Mouse (Mus musculus) embryonic fibroblast, embryonic 13.5 days (primary cell): ENCODE results near the gene Cplx3. TPM values are rescaled to one million over a fixed set of nuclear protein-coding genes. Genes with fewer than 3 reads are reported as not detected.

Experiments
- H3K27ac ChIP-seq: 2 replicates; pipeline ENCODE4 v1.5.1; 2012; ENCODE audit warnings: low read length, control low read depth, inconsistent platforms; ENCODE audit not compliant: insufficient read depth
- H3K4me1 ChIP-seq: 2 replicates; pipeline ENCODE4 v1.6.1; 2011; ENCODE audit warnings: low read length; ENCODE audit not compliant: control insufficient read depth, insufficient read depth
- H3K4me3 ChIP-seq: 2 replicates; pipeline ENCODE4 v1.5.1; 2011; ENCODE audit warnings: mild to moderate bottlenecking, control low read depth, low read length; ENCODE audit not compliant: insufficient read depth
- CTCF ChIP-seq: IDR thresholded peaks from 2 replicates; pipeline ENCODE4 v1.5.1; 2011; ENCODE audit warnings: mild to moderate bottlenecking, control low read depth, low read length, moderate library complexity, borderline replicate concordance; ENCODE audit not compliant: insufficient read depth
- POLR2A ChIP-seq: IDR thresholded peaks from 2 replicates; pipeline ENCODE4 v1.6.1; 2011; ENCODE audit warnings: low read depth, mild to moderate bottlenecking, control low read depth, low read length, moderate library complexity
- polyA plus RNA-seq: library from polyadenylated mRNA; stranded (reverse); fragments of >200 nt; gene quantifications from 2 replicates; pipeline ENCODE4 v1.2.4, GENCODE M21; 2011; ENCODE audit warnings: low read depth; ENCODE audit not compliant: missing spikeins, insufficient read length

Gene Cplx3
- polyA plus RNA-seq, 1 experiment: not detected

DNA sequence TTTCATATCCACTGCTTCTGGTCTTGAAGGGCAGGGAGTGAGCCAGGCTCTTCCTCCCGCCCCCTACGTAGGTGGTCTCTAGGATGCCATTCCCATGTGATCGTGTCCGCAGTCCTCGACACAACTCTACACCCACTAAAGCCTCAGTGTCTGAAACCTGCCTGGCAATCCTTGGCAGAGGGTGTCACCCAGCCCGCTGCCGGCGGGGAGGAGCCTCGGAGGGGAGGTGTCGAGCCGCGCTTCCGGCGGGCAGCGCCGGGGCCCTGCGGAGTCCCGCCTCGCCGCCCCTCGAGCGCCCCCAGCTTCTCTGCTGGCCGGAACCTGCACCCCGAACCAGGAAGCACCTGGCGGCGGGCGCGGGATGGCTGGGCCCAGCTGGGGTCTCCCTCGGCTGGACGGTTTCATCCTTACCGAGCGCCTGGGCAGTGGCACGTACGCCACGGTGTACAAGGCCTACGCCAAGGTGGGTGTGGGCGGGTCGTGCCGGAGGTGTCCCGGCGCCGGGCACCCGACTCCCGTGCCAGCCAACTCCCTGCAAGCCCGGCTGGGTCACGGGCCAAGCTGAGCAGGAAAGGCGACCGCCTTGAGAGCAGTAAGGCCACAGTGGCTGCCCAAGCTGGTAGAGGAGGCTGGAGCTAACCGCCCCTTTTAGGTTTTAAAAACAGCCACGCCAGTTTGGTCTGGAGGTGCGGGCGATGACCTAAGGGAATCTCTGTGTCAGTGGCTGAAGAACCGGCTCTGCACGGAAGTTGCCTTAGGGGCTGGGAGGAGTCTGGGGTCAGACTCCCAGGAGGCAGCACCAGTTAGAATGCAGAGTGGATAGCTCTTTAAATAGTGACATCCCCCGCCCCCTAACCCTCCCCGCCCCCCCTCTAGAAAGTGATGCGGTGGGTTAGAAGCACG lies 16.6 kb downstream of the Cplx3 start, which contains the start of gene Ulk3:
Gene Ulk3 (plus strand): TSS at position 229 of the 903 bp plus-strand sequence.
- H3K27ac ChIP-seq: peak within 1 kb of the TSS; percentile 65
- peak; percentile 64 for TF ChIP-seq POLR2A
- no peak for TF ChIP-seq CTCF
- H3K4me1 ChIP-seq: no peaks in the 10 kb centered on the region
- H3K4me3 ChIP-seq: peak within 1 kb of the TSS; percentile 52

DNA sequence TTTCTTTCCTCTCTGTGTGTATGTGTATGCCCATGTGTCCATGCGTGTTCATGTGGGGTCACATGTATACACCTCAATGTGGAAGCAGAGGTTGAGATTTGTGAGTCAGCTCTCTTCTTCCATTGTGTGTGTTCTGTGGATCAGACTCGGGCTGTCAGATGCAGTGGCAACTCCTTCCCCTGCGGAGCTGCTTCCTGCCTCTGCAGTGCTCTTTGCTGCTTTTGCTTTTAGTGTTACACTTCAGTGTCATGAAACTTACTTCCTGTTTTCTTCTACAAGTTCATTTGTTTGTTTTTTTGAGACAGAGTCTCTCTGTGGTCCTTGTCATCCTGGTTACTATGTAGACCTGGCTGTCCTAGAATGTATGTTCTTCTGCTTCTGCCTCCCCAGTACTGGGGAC lies 21.1 kb downstream of the Cplx3 start:
- H3K4me3 ChIP-seq: no peak overlapping the region
- no peaks in the 10 kb centered on the region for H3K4me1 ChIP-seq
- no peak for TF ChIP-seq CTCF
- TF ChIP-seq POLR2A: no peak
- H3K27ac ChIP-seq: no peak overlapping the region

DNA sequence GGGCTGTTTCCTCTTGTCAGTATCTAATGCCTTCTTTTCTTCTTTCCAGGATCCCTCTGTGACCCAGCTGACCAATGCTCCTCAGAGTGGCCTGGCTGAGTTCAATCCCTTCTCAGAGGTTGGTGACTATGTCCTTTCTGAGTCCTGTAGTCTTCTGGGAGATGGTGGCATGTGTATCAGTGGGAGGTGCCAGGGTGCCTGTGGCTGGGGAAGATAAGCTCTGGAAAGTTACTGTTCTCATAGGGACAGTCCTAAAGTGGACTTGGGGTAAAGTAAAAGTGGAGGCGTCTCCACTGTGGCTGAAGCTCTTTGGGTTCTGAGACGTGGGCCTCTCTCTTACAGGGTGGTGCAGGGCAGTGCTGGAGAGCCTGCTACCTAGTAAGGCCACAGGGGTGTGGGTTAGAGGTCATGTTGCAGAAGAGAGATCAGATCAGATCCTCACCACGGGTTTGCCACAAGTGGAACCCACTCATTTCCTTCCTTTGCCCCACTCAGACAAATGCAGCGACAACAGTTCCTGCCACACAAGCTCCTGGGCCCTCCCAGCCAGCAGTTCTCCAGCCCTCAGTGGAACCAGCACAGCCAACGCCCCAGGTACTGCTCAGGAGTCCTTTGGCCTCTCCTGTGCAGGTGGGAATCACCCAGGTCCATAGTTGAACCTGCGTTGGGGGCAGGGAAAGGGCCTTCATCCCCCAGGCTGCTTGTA lies 28.8 kb downstream of the Cplx3 start:
- Histone ChIP-seq H3K4me3 (no peak overlapping the region), H3K4me1 (no peaks in the 10 kb centered on the region), H3K27ac (no peak overlapping the region)
- TF ChIP-seq POLR2A (no peak), CTCF (no peak)

DNA sequence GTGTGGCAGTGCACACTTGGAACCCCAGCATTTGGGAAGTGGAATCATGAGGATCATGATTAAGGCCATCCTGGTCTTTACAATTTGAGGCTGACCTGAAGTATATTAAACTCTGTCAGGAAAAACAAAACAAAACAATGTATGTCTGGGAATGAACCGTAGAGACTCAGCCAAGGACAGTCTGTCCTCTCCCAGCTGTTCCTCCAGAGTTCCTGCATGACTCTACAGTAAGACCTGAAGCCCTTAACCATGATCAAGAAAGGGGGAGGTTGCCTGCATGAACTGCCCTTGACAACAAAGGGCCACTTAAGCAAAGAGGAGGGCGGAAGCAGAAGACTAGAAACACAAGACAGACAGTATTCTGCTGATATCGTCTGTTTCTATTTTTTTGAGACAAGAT lies 30.5 kb downstream of the Cplx3 start:
- Histone ChIP-seq H3K4me3 (no peak overlapping the region), H3K4me1 (no peaks in the 10 kb centered on the region), H3K27ac (no peak overlapping the region)
- TF ChIP-seq POLR2A (no peak), CTCF (no peak)

DNA sequence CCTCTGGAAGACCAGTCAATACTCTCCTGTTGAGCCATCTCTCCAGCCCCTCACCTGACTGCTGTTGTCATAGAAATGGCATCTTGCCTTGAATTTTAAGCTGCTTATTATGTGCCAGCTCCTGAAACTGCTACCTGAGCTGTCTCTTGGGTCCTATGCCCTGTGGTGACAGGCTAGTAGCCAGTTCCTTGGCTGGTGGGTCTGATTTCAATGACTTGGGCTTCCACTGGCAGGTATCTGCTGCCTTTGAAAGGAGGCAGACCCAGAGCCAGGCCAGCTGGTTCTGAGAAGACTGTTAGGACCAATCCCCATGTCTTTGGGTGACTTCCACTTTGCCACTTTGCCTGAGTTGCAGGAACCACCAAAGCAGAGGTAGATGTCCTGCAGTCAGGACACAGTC lies 31.7 kb downstream of the Cplx3 start:
- Histone ChIP-seq H3K4me3 (no peak overlapping the region), H3K27ac (no peak overlapping the region), H3K4me1 (no peaks in the 10 kb centered on the region)
- TF ChIP-seq CTCF (no peak), POLR2A (no peak)

DNA sequence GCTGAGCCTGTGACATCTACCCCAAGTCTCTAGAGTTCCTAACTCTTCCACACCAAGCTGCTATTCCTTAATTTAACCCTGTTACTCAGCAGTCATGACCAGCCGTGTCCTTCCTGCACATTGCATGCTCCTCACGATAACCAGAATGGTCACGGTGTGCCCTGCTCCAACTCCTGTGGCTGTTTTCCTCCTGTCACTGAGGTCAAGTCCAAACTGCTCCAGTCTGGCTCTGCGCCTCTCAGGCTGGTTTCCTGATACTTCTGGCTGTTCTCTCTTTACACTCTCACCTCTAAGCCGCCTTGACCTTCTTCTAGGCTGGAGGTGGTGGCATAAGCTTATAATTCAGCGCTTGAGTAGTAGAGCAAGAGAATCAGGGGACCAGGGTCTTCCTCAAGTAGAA lies 37.6 kb downstream of the Cplx3 start:
- no peak for TF ChIP-seq POLR2A
- TF ChIP-seq CTCF: no peak
- H3K27ac ChIP-seq: no peak overlapping the region
- peaks cover 4% of the 10 kb centered on the region; the same call in 1 of the 2 replicates for H3K4me1 ChIP-seq
- no peak overlapping the region for H3K4me3 ChIP-seq

DNA sequence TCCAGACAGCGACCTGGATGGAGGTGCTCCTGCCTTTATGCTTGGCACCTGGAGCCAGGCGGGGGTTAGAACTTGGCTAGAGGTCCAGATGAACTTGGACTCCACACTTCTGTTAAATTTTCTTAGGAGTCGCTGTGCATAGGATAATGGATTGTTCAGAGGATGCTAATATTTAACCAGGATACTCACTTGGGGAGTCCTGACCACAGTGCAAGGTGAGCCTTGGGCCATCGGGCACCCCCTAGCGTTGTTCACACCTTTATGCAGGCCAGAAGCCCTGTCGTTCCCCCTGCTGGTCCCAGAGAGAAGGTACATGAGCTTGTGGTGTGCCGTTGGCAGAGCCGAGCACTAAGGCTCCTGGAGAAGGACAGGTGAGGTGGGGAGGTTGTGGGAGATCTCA lies 39.2 kb downstream of the Cplx3 start:
- H3K27ac ChIP-seq: no peak overlapping the region
- TF ChIP-seq POLR2A (no peak), CTCF (0 out of 2 replicates have a peak, but pooled peaks have one; percentile 3)
- peaks cover 7% of the 10 kb centered on the region for H3K4me1 ChIP-seq
- no peak overlapping the region for H3K4me3 ChIP-seq

DNA sequence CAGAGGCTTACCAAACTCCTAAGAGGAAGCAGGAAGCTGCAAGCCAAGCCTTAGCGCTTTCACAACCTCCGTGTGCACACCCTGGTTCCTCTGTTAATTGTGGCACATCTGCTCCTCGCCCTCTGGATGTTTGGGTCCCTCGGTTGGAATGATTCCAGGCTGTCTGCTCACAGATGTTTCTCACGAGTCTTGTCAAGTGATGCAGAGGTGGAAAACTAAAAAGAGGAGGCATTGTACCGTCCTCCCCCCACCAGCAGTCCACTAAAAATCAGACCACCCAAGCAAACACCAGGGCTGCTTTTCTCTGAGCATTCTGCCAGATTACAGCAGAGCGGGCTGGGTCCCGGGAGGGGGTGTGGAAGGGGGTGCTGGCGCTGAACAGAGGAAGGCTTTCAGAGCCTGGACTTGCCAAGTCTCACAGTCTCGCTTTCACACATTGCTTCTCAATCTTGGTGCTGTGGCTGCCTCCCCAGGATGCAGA lies 40.3 kb downstream of the Cplx3 start:
- H3K4me3 ChIP-seq: no peak overlapping the region
- peaks cover 9% of the 10 kb centered on the region for H3K4me1 ChIP-seq
- H3K27ac ChIP-seq: no peak overlapping the region
- TF ChIP-seq POLR2A: no peak
- no peak for TF ChIP-seq CTCF

DNA sequence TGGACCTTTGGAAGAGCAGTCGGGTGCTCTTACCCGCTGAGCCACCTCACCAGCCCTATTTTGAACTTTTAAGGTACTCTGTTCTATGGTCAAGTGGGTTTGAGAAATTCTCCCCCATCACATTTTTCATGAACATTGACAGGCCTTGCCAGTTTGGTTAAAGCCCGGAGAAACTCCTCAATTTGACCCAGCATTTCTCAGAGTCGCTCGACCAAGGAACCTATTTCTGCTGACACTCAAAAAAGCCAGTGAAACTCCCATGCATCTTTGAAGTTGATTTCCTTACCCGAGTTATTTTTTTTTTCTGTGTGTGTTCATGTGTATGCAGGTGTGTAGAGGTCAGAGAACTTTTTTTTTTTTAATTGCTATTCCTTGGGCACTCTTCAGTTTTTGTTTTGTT lies 41.5 kb downstream of the Cplx3 start:
- Histone ChIP-seq H3K27ac (no peak overlapping the region), H3K4me3 (no peak overlapping the region), H3K4me1 (peaks cover 9% of the 10 kb centered on the region)
- TF ChIP-seq CTCF (no peak), POLR2A (no peak)
